Mouse (Mus musculus): ENCODE results near the gene AW822073.
"Not testable (repeated sequence)": the region's sequence is repeated elsewhere in the genome, so short reads cannot be mapped to it uniquely, and the experiment has no call there.

Gene AW822073

GRCm38 (mm10) chr10:58224827-58225785 is at the start of gene AW822073:
AW822073 (minus strand) TSS chr10:58224930.
- not testable (repeated sequence) for DNase-seq (ENCODE audit: extremely low spot score)

- no peak for DNase-seq (ENCODE audit: extremely low spot score)
Observed at GRCm38 (mm10) chr10:58258466-58258865, 33.7 kb upstream of the AW822073 start.

DNA sequence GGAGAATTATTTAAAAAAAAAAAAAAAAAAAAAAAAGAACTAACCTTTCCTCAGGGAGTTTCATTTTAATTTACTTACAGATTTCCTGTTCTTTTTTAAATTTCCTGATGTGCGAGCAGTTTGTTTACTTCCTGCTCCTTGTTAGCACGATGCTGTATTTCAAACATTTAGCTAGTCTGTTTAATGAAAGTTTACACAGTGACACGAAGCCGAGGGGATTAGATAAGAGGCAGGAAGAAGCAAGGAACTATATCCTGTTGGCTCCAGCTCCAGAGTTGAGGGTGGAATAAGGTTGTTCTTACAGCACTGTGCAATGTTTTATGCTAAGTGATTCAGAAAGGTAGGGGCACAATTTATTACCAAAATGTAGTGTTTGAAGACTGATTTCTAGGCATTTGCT is 31.2 kb upstream of the AW822073 start:
- DNase-seq (ENCODE audit: extremely low spot score) = no peak

DNA sequence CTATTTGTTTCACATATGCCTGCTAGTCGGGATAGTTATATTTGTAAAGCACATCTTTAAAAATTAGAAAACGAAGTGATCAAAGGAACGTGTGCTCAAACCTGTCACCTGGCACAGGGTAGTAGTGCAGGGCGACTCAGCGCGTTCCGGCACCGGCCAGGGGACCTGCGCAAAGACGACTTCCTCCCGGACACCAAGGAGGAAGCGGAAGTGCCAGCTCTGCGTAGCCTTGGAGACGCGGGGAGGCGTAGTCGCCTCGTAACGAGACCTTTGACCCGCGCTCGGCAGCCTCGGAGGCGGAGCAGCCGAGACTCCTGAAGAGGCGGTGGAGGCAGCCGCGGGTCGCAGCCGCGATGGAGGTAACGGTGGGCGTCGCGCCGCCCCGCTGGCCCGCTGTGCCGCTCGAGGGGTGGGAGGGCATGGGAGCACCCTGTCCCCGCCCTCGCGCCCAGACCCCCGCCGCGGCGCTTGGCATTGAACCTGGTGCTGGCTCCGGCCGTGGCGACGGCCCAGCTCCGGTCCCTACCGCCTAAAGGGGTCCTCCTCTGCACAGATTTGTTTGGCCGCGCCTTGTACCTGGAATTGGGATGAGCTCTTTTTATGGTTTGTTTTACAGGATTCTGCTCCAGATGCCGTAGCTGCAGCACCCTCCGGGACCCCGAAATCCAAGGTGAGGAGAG is 30.6 kb upstream of the AW822073 start, which contains the start of gene Gcc2:
Gene Gcc2, plus strand, starts transcription at position 285 of the 680 bp plus-strand sequence.
- DNase-seq (ENCODE audit: extremely low spot score) = peak; percentile 93

- DNase-seq (ENCODE audit: extremely low spot score) = no peak
Observed at GRCm38 (mm10) chr10:58254635-58255175, 30.0 kb upstream of the AW822073 start.

DNA sequence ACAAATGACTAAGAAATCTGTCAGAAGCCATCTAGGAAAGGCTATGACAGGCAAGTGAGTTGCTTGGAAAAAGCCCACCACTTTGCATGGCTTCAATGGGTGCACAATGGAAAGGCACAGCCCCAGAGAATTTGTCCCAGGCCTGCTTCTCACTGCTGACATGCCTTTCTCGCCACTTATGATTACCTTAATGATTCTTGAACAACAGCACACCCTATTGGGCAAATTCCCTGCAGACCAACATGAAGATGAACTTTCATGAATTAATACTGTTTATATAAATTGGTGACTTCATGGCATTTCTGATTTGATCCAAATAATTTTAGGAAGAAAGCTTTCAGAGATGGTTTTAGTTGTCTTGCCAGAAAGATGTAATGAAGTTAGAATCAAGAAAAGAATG is 24.8 kb upstream of the AW822073 start:
- DNase-seq (ENCODE audit: extremely low spot score) = no peak

GRCm38 (mm10) chr10:58238984-58239740 is 14.4 kb upstream of the AW822073 start:
- DNase-seq (ENCODE audit: extremely low spot score) = peak; percentile 58

DNA sequence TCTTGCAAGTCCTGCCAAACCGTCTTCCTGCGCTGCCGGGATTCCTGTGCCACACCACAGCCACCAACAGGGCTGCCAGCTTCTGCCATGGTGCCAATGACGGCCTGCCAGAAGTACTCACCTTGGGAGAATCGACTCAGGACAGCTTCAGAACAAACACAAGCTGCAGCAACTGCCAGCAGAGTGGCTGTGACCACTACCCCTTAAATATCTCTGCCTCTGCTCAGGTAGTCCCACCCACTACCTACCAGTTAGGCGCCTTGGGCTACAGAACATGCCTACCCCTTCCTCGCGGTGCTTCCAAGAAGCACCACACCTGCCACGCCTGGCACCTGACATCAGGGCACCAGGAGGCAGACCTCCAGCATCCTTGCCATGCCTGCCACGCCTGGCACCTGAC is 11.9 kb upstream of the AW822073 start, which contains the start of gene Gm4981:
Gene Gm4981, minus strand, starts transcription at position 89 of the 400 bp plus-strand sequence.
- DNase-seq (ENCODE audit: extremely low spot score) = no peak

GRCm38 (mm10) chr10:58234985-58235384 is 10.3 kb upstream of the AW822073 start:
- DNase-seq (ENCODE audit: extremely low spot score) = not testable (repeated sequence)

- DNase-seq (ENCODE audit: extremely low spot score) = not testable (repeated sequence)
Observed at GRCm38 (mm10) chr10:58233740-58234121, 9.0 kb upstream of the AW822073 start.

DNA sequence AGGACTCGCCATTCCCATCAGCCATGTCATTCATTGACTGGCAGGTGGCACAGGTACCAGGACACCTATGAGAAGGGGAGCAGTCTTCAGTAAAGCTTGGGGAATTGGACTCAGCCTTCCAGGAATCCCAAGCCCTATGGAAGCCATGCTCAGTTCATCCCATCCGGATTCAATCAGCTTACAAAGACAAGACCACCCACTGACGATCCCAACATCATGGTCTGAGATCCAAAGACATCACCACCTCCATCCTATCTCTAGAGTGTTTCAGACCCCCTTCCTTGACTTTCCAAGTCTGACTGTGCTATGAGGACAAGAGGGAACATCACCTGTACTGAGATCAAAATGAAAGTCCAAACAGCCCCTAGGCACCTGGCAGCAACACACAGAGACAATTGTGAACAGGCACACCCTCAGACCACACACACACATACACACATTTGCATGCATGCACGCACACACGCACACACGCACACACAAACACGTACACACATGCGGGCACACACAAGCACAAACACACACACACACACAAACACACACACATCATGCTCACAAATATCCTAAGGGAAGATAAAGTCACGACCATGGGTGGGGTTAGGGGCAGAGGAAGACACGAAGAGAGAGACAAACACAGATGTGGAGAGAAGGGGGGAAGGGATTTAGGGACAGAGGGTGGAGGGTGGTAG is 8.5 kb upstream of the AW822073 start:
- not testable (repeated sequence) for DNase-seq (ENCODE audit: extremely low spot score)

GRCm38 (mm10) chr10:58232641-58232969 is 7.9 kb upstream of the AW822073 start, which contains the start of gene Duxf3:
Duxf3 (minus strand) TSS chr10:58232675.
- not testable (repeated sequence) for DNase-seq (ENCODE audit: extremely low spot score)

- DNase-seq (ENCODE audit: extremely low spot score) = peak; percentile 72
Observed at GRCm38 (mm10) chr10:58231779-58232640, 7.3 kb upstream of the AW822073 start.

- DNase-seq (ENCODE audit: extremely low spot score) = not testable (repeated sequence)
Observed at GRCm38 (mm10) chr10:58231088-58231487, 6.4 kb upstream of the AW822073 start.

DNA sequence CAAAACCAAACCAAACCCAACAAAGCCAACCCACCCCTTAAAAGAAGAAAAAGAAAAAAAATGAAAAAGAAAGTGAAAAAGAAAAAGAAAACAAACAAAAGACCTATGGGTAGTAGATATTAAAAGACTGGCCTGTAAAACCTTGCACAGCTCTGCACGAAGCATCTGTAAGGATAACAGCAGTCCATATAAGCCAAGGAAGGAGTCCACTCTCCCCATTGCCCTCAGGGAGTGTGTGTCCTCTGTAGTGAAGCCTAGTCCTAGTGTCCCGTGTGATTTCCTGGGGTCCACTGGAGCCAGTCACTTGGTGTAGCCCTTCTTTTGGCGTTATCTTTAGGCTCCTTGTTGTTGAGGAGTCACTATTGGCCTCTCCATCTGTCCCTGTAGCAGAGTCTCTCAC is 5.3 kb upstream of the AW822073 start:
- DNase-seq (ENCODE audit: extremely low spot score) = not testable (repeated sequence)

DNA sequence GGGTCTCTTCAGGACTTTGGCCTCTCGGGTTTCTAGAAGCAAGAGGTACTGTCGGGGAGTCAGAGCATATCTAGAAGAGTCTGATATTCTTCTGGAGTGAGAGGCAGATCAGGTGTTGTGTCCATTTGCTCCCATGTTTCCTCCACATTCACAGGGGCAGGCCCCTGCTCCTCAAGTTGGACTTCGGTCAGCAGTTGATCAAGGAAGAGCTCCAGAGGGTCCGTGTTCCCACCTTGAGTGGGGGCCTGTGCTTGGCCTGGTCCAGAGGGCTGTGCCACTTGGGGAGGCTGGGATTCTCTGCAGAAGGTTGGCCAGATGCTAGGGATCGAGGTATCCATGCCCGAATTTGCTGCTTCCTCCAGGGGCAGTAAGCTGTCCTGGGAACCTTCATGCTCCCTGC is 3.1 kb upstream of the AW822073 start:
- DNase-seq (ENCODE audit: extremely low spot score) = not testable (repeated sequence)

DNA sequence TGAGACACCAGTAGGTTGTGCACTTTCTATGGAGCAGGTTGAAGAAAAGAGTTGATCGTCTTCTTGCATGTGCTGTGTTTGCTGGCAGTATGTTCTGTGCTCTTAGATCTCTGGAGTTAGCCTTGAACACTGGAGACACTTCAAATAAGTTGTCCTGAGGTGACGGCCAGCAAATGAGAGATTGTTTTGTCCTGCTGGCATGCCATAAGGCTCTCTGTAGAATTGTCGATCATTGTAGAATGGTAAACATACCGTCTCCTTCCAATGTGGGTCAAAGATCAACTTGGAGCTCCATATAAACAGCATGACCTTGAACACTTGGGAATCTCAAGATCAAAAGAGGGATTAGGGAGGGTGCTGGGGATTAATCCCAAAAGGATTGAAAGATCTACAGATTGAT is 1.6 kb upstream of the AW822073 start:
- peak; percentile 30 for DNase-seq (ENCODE audit: extremely low spot score)

DNA sequence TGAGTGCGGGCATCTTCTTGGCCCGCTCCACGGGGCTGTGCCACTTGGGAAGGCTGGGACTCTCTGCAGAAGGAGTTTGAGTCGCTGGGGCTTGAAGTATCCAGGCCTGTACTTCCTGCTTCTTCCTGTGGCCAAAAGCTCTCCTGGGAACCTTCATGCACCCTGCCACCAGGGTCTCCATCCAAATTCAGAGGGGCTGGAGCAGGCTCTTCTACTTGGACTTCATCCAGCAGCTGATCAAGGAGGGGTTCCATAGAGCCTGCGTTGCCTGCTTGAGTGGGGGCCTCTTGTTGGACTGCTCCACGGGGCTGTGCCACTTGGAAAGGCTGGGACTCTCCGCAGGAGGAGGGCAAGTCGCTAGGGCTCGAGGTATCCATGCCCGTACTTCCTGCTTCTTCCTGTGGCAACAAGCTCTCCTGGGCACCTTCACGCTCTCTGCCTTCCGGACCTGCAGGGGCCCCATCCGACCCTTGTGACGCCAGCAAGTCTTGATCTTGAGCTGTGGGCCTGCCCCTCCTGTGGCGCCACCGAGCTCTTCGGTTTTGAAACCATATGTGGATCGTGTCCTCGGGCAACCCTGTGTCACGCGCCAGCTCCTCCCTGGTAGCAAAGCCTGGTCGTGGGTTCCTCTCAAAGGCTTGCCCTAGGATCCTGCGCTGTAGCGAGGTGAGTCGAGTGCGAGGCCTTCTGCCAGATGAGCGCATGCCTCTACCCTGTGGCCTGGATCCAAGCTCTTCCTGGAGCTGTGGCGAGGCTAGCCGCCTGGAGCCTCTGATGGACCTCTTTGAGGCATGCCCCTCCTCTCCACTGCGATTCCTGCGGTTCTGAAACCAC is 541 bp downstream of the AW822073 start:
- peak; percentile 47 for DNase-seq (ENCODE audit: extremely low spot score)

GRCm38 (mm10) chr10:58223161-58223560 is 1.6 kb downstream of the AW822073 start:
- DNase-seq (ENCODE audit: extremely low spot score) = not testable (repeated sequence)

Data from embryo, embryonic 9.5 days (tissue).